Mouse (Mus musculus): Measurements from ENCODE around the gene Calhm4. TPM values are rescaled to one million over a fixed set of nuclear protein-coding genes. Genes with fewer than 3 reads are reported as not detected.

Gene Calhm4
- total and polyA plus RNA-seq, 3 experiments = 0.04 TPM; not detected in 2

DNA sequence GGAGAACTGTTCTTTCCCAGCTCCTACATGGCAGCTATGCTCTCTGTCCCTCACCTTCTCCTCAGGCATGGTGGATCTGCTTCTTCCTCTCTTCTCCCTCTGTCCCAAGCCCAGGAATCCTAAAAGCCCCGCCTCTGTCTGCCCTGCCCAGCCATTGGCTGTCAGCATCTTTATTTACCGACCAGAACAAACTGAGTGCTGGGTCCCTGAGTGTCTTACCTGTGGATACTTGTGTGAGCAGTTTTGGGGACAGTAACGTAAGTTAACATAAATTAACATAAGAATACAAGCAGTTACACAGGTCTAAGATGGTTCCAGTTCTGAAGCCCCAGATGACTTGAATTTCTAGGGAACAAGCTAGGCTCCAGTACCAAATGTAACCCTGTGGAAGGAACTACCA lies 22.5 kb upstream of the Calhm4 start:
- DNase-seq (ENCODE audit: extremely low read depth) = no peak
- Histone ChIP-seq H3K79me2 (replicated peaks; ENCODE audit: control insufficient read depth, extremely low read depth, insufficient read depth, poor library complexity, severe bottlenecking) (no peaks in the 10 kb centered on the region), H3K4me3 (replicated peaks in 1 of 3; ENCODE audit: low read depth in 2 of 3, low read length in 2 of 3, poor library complexity in 1 of 3) (no peak overlapping the region), H3K27ac (ENCODE audit: insufficient read depth, low read depth) (no peak overlapping the region), H3K9me3 (replicated peaks; ENCODE audit: low read length) (no peaks in the 10 kb centered on the region), H3K9ac (ENCODE audit: insufficient read depth, low read depth) (no peak overlapping the region), H3K4me1 (ENCODE audit: control insufficient read depth in 1 of 2, insufficient read depth in 2 of 2) (peaks cover 0 to 8% of the 10 kb centered on the region in 2 experiments; a peak in 2 of 4 replicates), H3K36me3 (replicated peaks in 1 of 2; ENCODE audit: control insufficient read depth in 1 of 2, insufficient read depth in 1 of 2, low read length in 1 of 2) (no peaks in the 10 kb centered on the region), H3K4me2 (ENCODE audit: insufficient read depth, low read depth, poor library complexity, severe bottlenecking) (no peak overlapping the region), H3K27me3 (replicated peaks) (no peaks in the 10 kb centered on the region)
- in situ Hi-C loops (cut with MboI; ENCODE audit: low pct_ligation_motif_present, low pct_unique_long_range_greater_than_20kb, low sequenced_read_pairs) (no loop called here), dilution Hi-C loops (cut with MboI; ENCODE audit: extremely low pct_ligation_motif_present, extremely low pct_unique_long_range_greater_than_20kb, low sequenced_read_pairs) (no loop called here)
- TF ChIP-seq NRF1 (IDR thresholded peaks at IDR 0.05; ENCODE audit: low read depth, low read length) (no peak), MXI1 (IDR thresholded peaks at IDR 0.05; ENCODE audit: low read depth, low read length) (no peak), UBTF (IDR thresholded peaks at IDR 0.05; ENCODE audit: low read depth, low read length) (no peak), PAX5 (IDR thresholded peaks at IDR 0.05; ENCODE audit: low read length) (no peak), POLR2AphosphoS2 (IDR thresholded peaks at IDR 0.05; ENCODE audit: low read depth, low read length) (no peak), TCF12 (IDR thresholded peaks at IDR 0.05; ENCODE audit: low read depth, low read length) (no peak), BHLHE40 (IDR thresholded peaks at IDR 0.05; ENCODE audit: low read depth, low read length) (no peak), TBP (conservative IDR thresholded peaks at IDR 0.05; ENCODE audit: low read depth, low read length) (no peak), EP300 (IDR thresholded peaks at IDR 0.05; ENCODE audit: low read length) (no peak), MAX (IDR thresholded peaks at IDR 0.05; ENCODE audit: low read length) (no peak), ETS1 (conservative IDR thresholded peaks at IDR 0.05; ENCODE audit: low read depth, low read length) (no peak), ZMIZ1 (IDR thresholded peaks at IDR 0.05; ENCODE audit: low read depth, low read length) (no peak), ZKSCAN1 (IDR thresholded peaks at IDR 0.05; ENCODE audit: borderline replicate concordance, low read depth, low read length) (no peak), MAFK (IDR thresholded peaks at IDR 0.05; ENCODE audit: insufficient replicate concordance, low read length) (no peak), KAT2A (IDR thresholded peaks at IDR 0.05; ENCODE audit: insufficient replicate concordance, low read length) (no peak), JUND (conservative IDR thresholded peaks at IDR 0.05; ENCODE audit: low read depth, low read length) (no peak), E2F4 (IDR thresholded peaks at IDR 0.05; ENCODE audit: insufficient replicate concordance, low read depth, low read length) (no peak), IRF4 (IDR thresholded peaks at IDR 0.05; ENCODE audit: low read depth, low read length) (no peak), NELFE (IDR thresholded peaks at IDR 0.05; ENCODE audit: low read depth, low read length) (no peak)

DNA sequence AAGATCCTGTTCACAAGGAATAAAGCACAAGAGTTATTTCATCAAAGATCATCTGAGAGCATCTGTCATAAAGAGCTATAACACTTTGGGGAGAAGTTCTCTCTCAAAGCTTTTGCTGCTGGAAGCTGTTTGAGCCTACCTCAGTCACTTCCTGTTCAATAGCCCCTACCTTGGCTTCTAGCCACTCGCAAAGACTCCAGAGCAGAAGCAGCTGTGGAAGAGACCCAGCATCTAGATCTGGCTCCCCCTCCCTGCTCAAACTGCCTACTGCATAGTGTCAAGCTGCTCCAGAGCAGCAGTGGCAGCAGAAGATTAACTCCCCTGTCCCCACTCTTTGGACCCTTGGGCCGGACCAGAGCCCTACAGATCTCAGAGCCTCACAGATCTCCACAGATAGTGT lies 9.9 kb upstream of the Calhm4 start:
- Histone ChIP-seq H3K9me3 (replicated peaks; ENCODE audit: low read length) (no peaks in the 10 kb centered on the region), H3K4me3 (replicated peaks in 1 of 3; ENCODE audit: low read depth in 2 of 3, low read length in 2 of 3, poor library complexity in 1 of 3) (no peak overlapping the region), H3K36me3 (replicated peaks in 1 of 2; ENCODE audit: control insufficient read depth in 1 of 2, insufficient read depth in 1 of 2, low read length in 1 of 2) (no peaks in the 10 kb centered on the region), H3K9ac (ENCODE audit: insufficient read depth, low read depth) (no peak overlapping the region), H3K27ac (ENCODE audit: insufficient read depth, low read depth) (no peak overlapping the region), H3K4me2 (ENCODE audit: insufficient read depth, low read depth, poor library complexity, severe bottlenecking) (no peak overlapping the region), H3K27me3 (replicated peaks) (no peaks in the 10 kb centered on the region), H3K79me2 (replicated peaks; ENCODE audit: control insufficient read depth, extremely low read depth, insufficient read depth, poor library complexity, severe bottlenecking) (no peaks in the 10 kb centered on the region), H3K4me1 (ENCODE audit: control insufficient read depth in 1 of 2, insufficient read depth in 2 of 2) (0 out of 4 replicates have a peak, but pooled peaks cover 0 to 2% of the 10 kb centered on the region in 2 experiments)
- dilution Hi-C loops (cut with MboI; ENCODE audit: extremely low pct_ligation_motif_present, extremely low pct_unique_long_range_greater_than_20kb, low sequenced_read_pairs) = no loop called here
- TF ChIP-seq E2F4 (IDR thresholded peaks at IDR 0.05; ENCODE audit: insufficient replicate concordance, low read depth, low read length) = no peak
- in situ Hi-C loops (cut with MboI; ENCODE audit: low pct_ligation_motif_present, low pct_unique_long_range_greater_than_20kb, low sequenced_read_pairs) = no loop called here
- DNase-seq (ENCODE audit: extremely low read depth) = no peak
